Comparison of ENCODE assay signal across 13 mouse cellular contexts in genomic region chr14:75708986-75709385, GRCm38 (mm10).
"Had no signal": no experiment of that assay in that cellular context is flagged by ENCODE, and none has a peak within 500 bp of the region (broad histone marks: within the 10 kb centered on the region; RNA-seq: fewer than 3 reads in every experiment).

No protein-coding gene starts in this region.

- H3K27ac ChIP-seq: limb, embryonic 12.5 days; liver, embryonic 14.5 days; midbrain, embryonic 13.5 days; neural tube, embryonic 15.5 days; stomach, embryonic 15.5 days had no signal

- H3K9ac ChIP-seq: limb, embryonic 12.5 days; liver, embryonic 14.5 days; midbrain, embryonic 13.5 days; neural tube, embryonic 15.5 days; stomach, embryonic 15.5 days had no signal

- H3K4me2 ChIP-seq: limb, embryonic 12.5 days; midbrain, embryonic 13.5 days; neural tube, embryonic 15.5 days; stomach, embryonic 15.5 days had no signal

- H3K4me3 ChIP-seq: limb, embryonic 12.5 days; midbrain, embryonic 13.5 days; myocyte; neural tube, embryonic 15.5 days; stomach, embryonic 15.5 days had no signal

- H3K4me1 ChIP-seq: limb, embryonic 12.5 days; midbrain, embryonic 13.5 days; stomach, embryonic 15.5 days had no signal

- H3K9me3 ChIP-seq: limb, embryonic 12.5 days; midbrain, embryonic 13.5 days; neural tube, embryonic 15.5 days; stomach, embryonic 15.5 days had no signal

- H3K27me3 ChIP-seq: limb, embryonic 12.5 days; midbrain, embryonic 13.5 days; neural tube, embryonic 15.5 days; stomach, embryonic 15.5 days had no signal

- DNase-seq: liver; lung, adult 18-20 months; right cerebral cortex, postnatal 4 days; spleen, adult 18-20 months; thymus, adult 2 months; thymus, postnatal 25 days had no signal

- ATAC-seq: intestine, postnatal 0 days; midbrain, embryonic 13.5 days had no signal
